Mouse (Mus musculus): ENCODE results near the gene Epb41l2.

DNA sequence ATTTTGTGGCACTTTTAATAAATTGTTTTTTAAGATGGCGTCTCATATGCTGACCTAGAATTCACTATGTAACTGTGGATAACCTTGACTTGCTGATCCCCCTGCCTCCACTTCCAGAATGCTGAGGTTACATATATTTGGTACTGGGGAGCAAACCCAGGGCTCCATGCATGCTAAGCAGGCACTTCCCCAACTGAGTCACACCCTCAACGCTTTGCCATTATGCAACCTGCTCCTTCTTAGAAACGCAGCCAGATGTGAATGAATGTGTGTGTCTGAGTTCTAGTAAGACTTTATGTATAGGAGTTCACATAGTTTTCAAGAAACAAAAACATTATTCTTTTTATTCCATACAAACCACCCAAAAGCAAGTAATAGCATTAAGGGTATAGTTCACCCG lies 38.4 kb upstream of the Epb41l2 start:
- TF ChIP-seq CTCF (IDR thresholded peaks at IDR 0.05; ENCODE audit: borderline replicate concordance, control insufficient read depth, extremely low read depth, insufficient read depth, low read length, poor library complexity), result no peak
- no peak for TF ChIP-seq POLR2A (IDR thresholded peaks at IDR 0.05; ENCODE audit: control insufficient read depth, extremely low read depth, insufficient read depth, low read length, poor library complexity)
